Mouse (Mus musculus): ENCODE measurements around the gene Adprhl1.

The Adprhl1 gene

GRCm38 (mm10) chr8:13254019-13254418 is at the start of gene Adprhl1:
TSS of gene Adprhl1 (minus strand) at chr8:13254162.
- peak; percentile 34 to 52 for DNase-seq (ENCODE audit: low read depth in 2 of 2, low spot score in 2 of 2)

GRCm38 (mm10) chr8:13301036-13301435 is 47.1 kb upstream of the Adprhl1 start:
- no peak for DNase-seq (ENCODE audit: low read depth in 2 of 2, low spot score in 2 of 2)

GRCm38 (mm10) chr8:13299571-13299970 is 45.6 kb upstream of the Adprhl1 start:
- DNase-seq (ENCODE audit: low read depth in 2 of 2, low spot score in 2 of 2), result no peak

- no peak for DNase-seq (ENCODE audit: low read depth in 2 of 2, low spot score in 2 of 2)
Observed at GRCm38 (mm10) chr8:13293677-13294470, 39.9 kb upstream of the Adprhl1 start.

- peak; percentile 68 to 72 for DNase-seq (ENCODE audit: low read depth in 2 of 2, low spot score in 2 of 2)
Observed at GRCm38 (mm10) chr8:13292364-13292763, 38.4 kb upstream of the Adprhl1 start.

GRCm38 (mm10) chr8:13288646-13289045 is 34.7 kb upstream of the Adprhl1 start:
- no peak for DNase-seq (ENCODE audit: low read depth in 2 of 2, low spot score in 2 of 2)

GRCm38 (mm10) chr8:13287692-13288623 is 34.0 kb upstream of the Adprhl1 start, which contains the start of the genes Dcun1d2 and Tmco3:
TSS of gene Dcun1d2 (minus strand) at chr8:13288131.
TSS of gene Tmco3 (plus strand) at chr8:13288190.
- DNase-seq (ENCODE audit: low read depth in 2 of 2, low spot score in 2 of 2), result peak; percentile 90 to 95

GRCm38 (mm10) chr8:13287304-13287691 is 33.3 kb upstream of the Adprhl1 start:
- peak; percentile 62 to 67 for DNase-seq (ENCODE audit: low read depth in 2 of 2, low spot score in 2 of 2)

- DNase-seq (ENCODE audit: low read depth in 2 of 2, low spot score in 2 of 2), result no peak
Observed at GRCm38 (mm10) chr8:13283200-13283599, 29.2 kb upstream of the Adprhl1 start.

- DNase-seq (ENCODE audit: low read depth in 2 of 2, low spot score in 2 of 2), result no peak
Observed at GRCm38 (mm10) chr8:13276941-13277447, 23.0 kb upstream of the Adprhl1 start.

GRCm38 (mm10) chr8:13272834-13273233 is 18.9 kb upstream of the Adprhl1 start:
- no peak for DNase-seq (ENCODE audit: low read depth in 2 of 2, low spot score in 2 of 2)

- no peak for DNase-seq (ENCODE audit: low read depth in 2 of 2, low spot score in 2 of 2)
Observed at GRCm38 (mm10) chr8:13267566-13267965, 13.6 kb upstream of the Adprhl1 start.

GRCm38 (mm10) chr8:13263376-13263775 is 9.4 kb upstream of the Adprhl1 start:
- no peak for DNase-seq (ENCODE audit: low read depth in 2 of 2, low spot score in 2 of 2)

- DNase-seq (ENCODE audit: low read depth in 2 of 2, low spot score in 2 of 2), result no peak
Observed at GRCm38 (mm10) chr8:13253413-13253812, 549 bp downstream of the Adprhl1 start.

- DNase-seq (ENCODE audit: low read depth in 2 of 2, low spot score in 2 of 2), result no peak
Observed at GRCm38 (mm10) chr8:13252837-13253236, 1.1 kb downstream of the Adprhl1 start.

GRCm38 (mm10) chr8:13244343-13244880 is 9.6 kb downstream of the Adprhl1 start:
- DNase-seq (ENCODE audit: low read depth in 2 of 2, low spot score in 2 of 2), result no peak

GRCm38 (mm10) chr8:13242985-13243870 is 10.7 kb downstream of the Adprhl1 start:
- DNase-seq (ENCODE audit: low read depth in 2 of 2, low spot score in 2 of 2), result no peak

GRCm38 (mm10) chr8:13240691-13241090 is 13.3 kb downstream of the Adprhl1 start:
- no peak for DNase-seq (ENCODE audit: low read depth in 2 of 2, low spot score in 2 of 2)

- no peak for DNase-seq (ENCODE audit: low read depth in 2 of 2, low spot score in 2 of 2)
Observed at GRCm38 (mm10) chr8:13240055-13240454, 13.9 kb downstream of the Adprhl1 start.

GRCm38 (mm10) chr8:13234803-13235202 is 19.2 kb downstream of the Adprhl1 start:
- no peak for DNase-seq (ENCODE audit: low read depth in 2 of 2, low spot score in 2 of 2)

Data from CD8-positive naive resting alpha-beta T cell, adult 2 months (primary cell).